Mouse (Mus musculus) neural tube, embryonic 14.5 days (tissue): ENCODE data around the gene Ces1f. TPM values are rescaled to one million over a fixed set of nuclear protein-coding genes. Genes with fewer than 3 reads are reported as not detected.

Experiments
- ATAC-seq: fragments of 200-750 bp; cut with Nextera tagmentation; 2 replicates; pipeline ENCODE4 v1.8.0; 2017; ENCODE audit warnings: low read depth, mild to moderate bottlenecking, moderate TSS enrichment, moderate library complexity
- H3K27ac ChIP-seq: fragments of 300-500 bp; sonication (generic); 2 replicates; pipeline ENCODE4 v1.5.1; 2014; ENCODE audit warnings: low read depth, mild to moderate bottlenecking, control low read depth, low read length, moderate library complexity, mixed read lengths
- H3K27me3 ChIP-seq: fragments of 300-500 bp; sonication (generic); 2 replicates; pipeline ENCODE4 v1.6.1; 2014; ENCODE audit warnings: low read length; ENCODE audit not compliant: control insufficient read depth, insufficient read depth
- H3K36me3 ChIP-seq: fragments of 300-500 bp; sonication (generic); 2 replicates; pipeline ENCODE4 v1.6.1; 2014; ENCODE audit warnings: low read length, mixed read lengths; ENCODE audit not compliant: control insufficient read depth, insufficient read depth
- H3K4me1 ChIP-seq: fragments of 300-500 bp; sonication (generic); 2 replicates; pipeline ENCODE4 v1.6.1; 2014; ENCODE audit warnings: low read length; ENCODE audit not compliant: control insufficient read depth, insufficient read depth
- H3K4me2 ChIP-seq: fragments of 300-500 bp; sonication (generic); 2 replicates; pipeline ENCODE4 v1.6.1; 2014; ENCODE audit warnings: mild to moderate bottlenecking, low read depth, low read length, control low read depth
- H3K4me3 ChIP-seq: fragments of 300-500 bp; sonication (generic); 2 replicates; pipeline ENCODE4 v1.5.1; 2014; ENCODE audit warnings: low read depth, low read length, control low read depth, mixed read lengths
- H3K9ac ChIP-seq: fragments of 300-500 bp; sonication (generic); replicated peaks from 2 replicates; pipeline ENCODE4 v1.6.1; 2014; ENCODE audit warnings: low read depth, mild to moderate bottlenecking, control low read depth, low read length, mixed read lengths
- H3K9me3 ChIP-seq: fragments of 300-500 bp; sonication (generic); 2 replicates; pipeline ENCODE4 v1.6.1; 2016; ENCODE audit warnings: low read length; ENCODE audit not compliant: control insufficient read depth
- WGBS: fragments of 180-500 bp; shearing (Covaris S2); extraction: QIAGEN DNeasy Blood & Tissue Kit; methylation state at CpG from one replicate; pipeline ENCODE4 v1.1.7; 2014; 5-methylcytosine and 5-hydroxymethylcytosine counted together
- polyA plus RNA-seq: library from polyadenylated mRNA; unstranded; fragments of >200 nt; fragmentation: Nextera tagmentation; extraction: Ambion mirVana; gene quantifications from 2 replicates; pipeline ENCODE4 v1.2.1, GENCODE M21; 2014

Gene Ces1f
- polyA plus RNA-seq, 1 experiment from 2014 or later: not detected

DNA sequence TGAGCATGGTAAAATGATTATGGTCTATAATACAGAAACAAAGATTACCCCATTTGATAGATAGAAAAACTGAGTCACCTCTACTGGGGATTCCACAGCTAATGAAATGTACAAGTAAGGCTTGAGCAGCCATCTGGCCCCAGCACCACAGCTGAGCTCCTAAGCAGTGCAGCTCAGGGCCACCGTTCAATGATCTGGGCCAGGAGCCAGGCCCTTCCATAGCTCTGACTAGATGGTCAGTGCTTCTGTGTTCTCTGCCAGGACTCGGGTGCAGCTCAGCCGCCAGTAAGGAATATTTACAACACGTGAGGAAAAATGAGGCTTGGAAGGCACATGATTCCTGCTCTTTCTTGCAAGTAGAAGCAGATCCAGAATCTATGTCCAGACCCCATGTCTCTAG lies 6.9 kb downstream of the Ces1f start:
- Histone ChIP-seq H3K4me1 (no peaks in the 10 kb centered on the region), H3K27me3 (no peaks in the 10 kb centered on the region), H3K9me3 (no peaks in the 10 kb centered on the region), H3K9ac (no peak overlapping the region), H3K4me2 (no peak overlapping the region), H3K27ac (no peak overlapping the region), H3K36me3 (no peaks in the 10 kb centered on the region), H3K4me3 (no peak overlapping the region)
- 65% methylated on average over 4 of the region's 4 CpGs for WGBS
- ATAC-seq: no peak

DNA sequence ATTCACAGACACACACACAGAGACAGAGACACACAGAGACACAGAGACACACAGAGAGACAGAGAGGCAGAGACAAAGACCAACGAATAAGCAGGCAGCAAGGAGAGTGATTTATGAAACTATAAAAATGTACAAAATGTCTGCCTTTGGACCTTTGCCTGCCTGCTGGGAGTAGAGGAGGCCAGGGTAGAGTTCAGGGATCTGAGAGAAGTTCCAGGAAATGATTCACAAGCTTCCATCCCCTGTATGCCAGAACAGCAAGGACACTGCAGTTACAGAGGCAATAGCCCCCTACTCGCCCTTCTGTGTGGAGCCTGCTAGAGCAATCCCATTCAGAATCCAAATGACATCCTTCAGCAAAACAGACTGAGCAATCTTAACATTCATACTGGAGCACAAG lies 18.1 kb downstream of the Ces1f start:
- H3K9ac ChIP-seq: no peak overlapping the region
- H3K9me3 ChIP-seq: no peaks in the 10 kb centered on the region
- H3K4me3 ChIP-seq: no peak overlapping the region
- H3K36me3 ChIP-seq: no peaks in the 10 kb centered on the region
- 57% methylated on average over 2 of the region's 2 CpGs for WGBS
- H3K4me2 ChIP-seq: no peak overlapping the region
- no peaks in the 10 kb centered on the region for H3K4me1 ChIP-seq
- no peaks in the 10 kb centered on the region for H3K27me3 ChIP-seq
- H3K27ac ChIP-seq: no peak overlapping the region
- no peak for ATAC-seq

GRCm38 (mm10) chr8:93252400-93252925 lies 27.1 kb downstream of the Ces1f start:
- no peak overlapping the region for H3K9ac ChIP-seq
- H3K4me2 ChIP-seq: no peak overlapping the region
- H3K27me3 ChIP-seq: no peaks in the 10 kb centered on the region
- no peak for ATAC-seq
- no peaks in the 10 kb centered on the region for H3K4me1 ChIP-seq
- H3K27ac ChIP-seq: no peak overlapping the region
- no peaks in the 10 kb centered on the region for H3K36me3 ChIP-seq
- H3K4me3 ChIP-seq: no peak overlapping the region
- WGBS: 100% methylated on average over 1 of the region's 1 CpGs
- H3K9me3 ChIP-seq: no peaks in the 10 kb centered on the region

DNA sequence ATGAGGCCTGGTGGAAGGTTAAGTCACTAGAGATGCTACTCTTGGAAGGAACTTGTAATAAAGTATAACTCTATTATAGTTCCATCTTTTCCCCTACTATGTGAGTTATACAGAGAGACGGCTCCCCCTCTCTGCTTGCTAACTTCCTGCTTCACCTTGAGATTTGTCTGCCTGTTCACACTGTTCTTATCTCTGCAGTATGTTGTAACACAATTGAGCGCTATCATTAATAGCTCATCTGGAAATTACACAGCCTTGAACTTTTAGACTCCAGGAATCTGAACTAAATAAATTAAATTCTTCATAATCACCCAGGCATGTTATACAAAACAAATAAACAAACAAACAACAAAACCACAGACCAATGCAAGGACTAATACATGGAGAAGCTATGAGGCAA lies 33.5 kb downstream of the Ces1f start:
- Histone ChIP-seq H3K27me3 (no peaks in the 10 kb centered on the region), H3K4me2 (no peak overlapping the region), H3K9ac (no peak overlapping the region), H3K36me3 (no peaks in the 10 kb centered on the region), H3K4me3 (no peak overlapping the region), H3K4me1 (no peaks in the 10 kb centered on the region), H3K9me3 (no peaks in the 10 kb centered on the region), H3K27ac (no peak overlapping the region)
- 92% methylated on average over 2 of the region's 2 CpGs for WGBS
- ATAC-seq: no peak

- Histone ChIP-seq H3K4me2 (no peak overlapping the region), H3K9me3 (no peaks in the 10 kb centered on the region), H3K4me1 (no peaks in the 10 kb centered on the region), H3K9ac (no peak overlapping the region), H3K36me3 (no peaks in the 10 kb centered on the region), H3K27ac (no peak overlapping the region), H3K4me3 (no peak overlapping the region), H3K27me3 (no peaks in the 10 kb centered on the region)
- no peak for ATAC-seq
These were observed 39.7 kb downstream of the Ces1f start for GRCm38 (mm10) chr8:93239884-93240283.

GRCm38 (mm10) chr8:93235681-93236080 lies 43.9 kb downstream of the Ces1f start:
- Histone ChIP-seq H3K27me3 (no peaks in the 10 kb centered on the region), H3K4me2 (no peak overlapping the region), H3K4me1 (no peaks in the 10 kb centered on the region), H3K36me3 (no peaks in the 10 kb centered on the region), H3K9ac (no peak overlapping the region), H3K9me3 (no peaks in the 10 kb centered on the region), H3K4me3 (no peak overlapping the region), H3K27ac (no peak overlapping the region)
- 92% methylated on average over 1 of the region's 1 CpGs for WGBS
- ATAC-seq: no peak

- H3K4me1 ChIP-seq: no peaks in the 10 kb centered on the region
- no peak overlapping the region for H3K27ac ChIP-seq
- no peaks in the 10 kb centered on the region for H3K9me3 ChIP-seq
- no peaks in the 10 kb centered on the region for H3K27me3 ChIP-seq
- H3K9ac ChIP-seq: no peak overlapping the region
- no peak for ATAC-seq
- no peak overlapping the region for H3K4me3 ChIP-seq
- no peaks in the 10 kb centered on the region for H3K36me3 ChIP-seq
- WGBS: 92% methylated on average over 1 of the region's 1 CpGs
- H3K4me2 ChIP-seq: no peak overlapping the region
These were observed 44.8 kb downstream of the Ces1f start for GRCm38 (mm10) chr8:93234706-93235105.

DNA sequence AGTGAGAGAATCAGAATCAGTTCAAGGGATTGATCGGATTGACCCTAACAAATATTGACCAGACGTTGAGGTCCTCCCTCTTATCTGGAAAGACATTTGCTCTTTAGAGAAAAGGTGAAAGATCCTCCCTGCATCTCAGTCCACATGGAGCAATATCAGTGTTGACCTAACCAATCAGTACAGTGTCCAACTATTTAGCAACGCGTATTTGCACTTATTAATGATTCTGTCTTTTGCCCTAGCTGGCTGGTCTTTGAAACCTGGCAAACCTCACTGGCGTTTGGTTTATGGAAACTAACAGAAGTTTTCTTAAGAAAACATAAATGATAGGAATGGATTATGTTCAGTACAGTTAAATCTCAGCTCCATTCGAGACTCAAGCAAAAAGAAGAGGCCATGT lies 45.5 kb downstream of the Ces1f start:
- H3K4me3 ChIP-seq: no peak overlapping the region
- H3K27me3 ChIP-seq: no peaks in the 10 kb centered on the region
- H3K36me3 ChIP-seq: no peaks in the 10 kb centered on the region
- WGBS: 88% methylated on average over 6 of the region's 6 CpGs
- ATAC-seq: no peak
- H3K4me2 ChIP-seq: no peak overlapping the region
- H3K27ac ChIP-seq: no peak overlapping the region
- H3K9ac ChIP-seq: no peak overlapping the region
- no peaks in the 10 kb centered on the region for H3K9me3 ChIP-seq
- H3K4me1 ChIP-seq: no peaks in the 10 kb centered on the region

- ATAC-seq: no peak
- Histone ChIP-seq H3K4me3 (no peak within 1 kb of the TSS), H3K9ac (no peak within 1 kb of the TSS), H3K4me1 (no peaks in the 10 kb centered on the region), H3K27me3 (no peaks in the 10 kb centered on the region), H3K4me2 (no peak within 1 kb of the TSS), H3K9me3 (no peaks in the 10 kb centered on the region), H3K27ac (no peak within 1 kb of the TSS), H3K36me3 (no peaks in the 10 kb centered on the region)
These were observed 50.1 kb downstream of the Ces1f start, which contains the start of gene Ces1e for GRCm38 (mm10) chr8:93229446-93229845. Gene Ces1e (minus strand): TSS chr8:93229619.
